Mouse (Mus musculus): ENCODE data around the gene Gpatch2. TPM values are rescaled to one million over a fixed set of nuclear protein-coding genes. Genes with fewer than 3 reads are reported as not detected.

Gpatch2 gene
- total RNA-seq, 2 experiments from 2014 or later = 21.4 to 24.8 TPM

- intact Hi-C loops (cut with DNase I) = no loop called here
- DNase-seq (ENCODE audit: low spot score in 2 of 2) = no peak
Observed at GRCm38 (mm10) chr1:187295038-187295559, 79.8 kb downstream of the Gpatch2 start.

DNA sequence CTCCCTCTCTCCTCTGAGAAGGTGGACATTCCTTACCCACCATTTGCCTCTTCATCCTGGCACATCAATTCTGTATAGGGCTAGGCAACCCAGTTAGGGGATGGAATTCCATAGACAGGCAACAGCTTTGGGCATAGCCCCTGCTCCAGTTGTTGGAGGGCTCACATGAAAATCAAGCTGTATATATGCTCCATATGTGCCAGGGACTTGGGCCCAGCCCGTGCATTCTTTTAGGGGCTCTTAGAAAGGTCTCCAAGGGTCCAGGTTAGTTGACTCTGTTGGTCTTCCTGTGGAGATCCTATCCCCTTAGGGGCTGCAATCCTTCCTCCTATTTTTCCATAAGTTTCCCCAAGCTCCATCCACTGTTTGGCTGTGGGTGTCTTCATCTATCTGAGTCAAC, 80.4 kb downstream of the Gpatch2 start:
- no peak for DNase-seq (ENCODE audit: low spot score in 2 of 2)

GRCm38 (mm10) chr1:187299236-187299635, 83.9 kb downstream of the Gpatch2 start:
- DNase-seq (ENCODE audit: low spot score in 2 of 2) = no peak
- intact Hi-C loops (cut with DNase I) = no loop called here

More for the DNA sequence above, 80.4 kb downstream of the Gpatch2 start:
- intact Hi-C loops (cut with DNase I) = no loop called here

DNA sequence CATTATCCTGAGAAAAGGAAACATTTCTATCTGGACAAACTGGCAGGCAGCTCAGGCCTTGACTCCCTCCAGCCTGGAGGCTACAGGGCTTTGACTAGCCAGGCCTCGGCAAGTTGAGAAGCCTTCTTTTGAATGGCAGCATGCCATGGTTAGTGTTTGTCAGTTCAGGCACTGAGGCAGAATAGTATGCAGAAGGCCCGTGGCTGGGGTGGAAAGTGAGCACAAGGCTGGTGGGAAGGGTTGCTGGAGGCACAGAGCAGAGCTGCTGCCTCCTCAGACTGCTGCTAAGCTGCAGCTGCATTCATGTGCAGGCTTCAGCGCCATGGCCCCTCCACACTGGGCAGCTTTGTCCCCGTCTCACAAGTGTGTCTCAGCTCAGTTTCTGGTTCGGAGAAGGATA, 85.3 kb downstream of the Gpatch2 start:
- intact Hi-C loops (cut with DNase I) = no loop called here
- DNase-seq (ENCODE audit: low spot score in 2 of 2) = no peak

DNA sequence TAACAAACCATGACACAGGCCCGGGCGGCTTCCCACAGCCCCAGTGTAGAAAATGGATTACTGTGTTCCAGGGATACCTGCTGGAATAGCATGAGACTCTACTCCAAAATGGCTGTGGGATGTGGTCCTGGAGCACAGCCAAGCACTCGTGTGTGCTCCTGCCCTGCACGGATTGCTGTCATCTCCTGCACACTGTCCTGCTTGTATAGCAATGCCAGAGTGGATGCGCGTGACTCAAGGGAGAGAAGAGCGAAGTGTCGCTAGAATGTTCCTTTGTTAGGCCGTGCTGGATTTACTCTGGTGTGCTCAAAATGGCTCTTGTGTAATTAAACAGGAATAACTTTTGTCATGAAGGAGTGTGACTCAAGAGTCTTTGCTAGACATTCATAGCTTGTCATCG, 87.9 kb downstream of the Gpatch2 start:
- intact Hi-C loops (cut with DNase I) = no loop called here
- DNase-seq (ENCODE audit: low spot score in 2 of 2) = no peak

DNA sequence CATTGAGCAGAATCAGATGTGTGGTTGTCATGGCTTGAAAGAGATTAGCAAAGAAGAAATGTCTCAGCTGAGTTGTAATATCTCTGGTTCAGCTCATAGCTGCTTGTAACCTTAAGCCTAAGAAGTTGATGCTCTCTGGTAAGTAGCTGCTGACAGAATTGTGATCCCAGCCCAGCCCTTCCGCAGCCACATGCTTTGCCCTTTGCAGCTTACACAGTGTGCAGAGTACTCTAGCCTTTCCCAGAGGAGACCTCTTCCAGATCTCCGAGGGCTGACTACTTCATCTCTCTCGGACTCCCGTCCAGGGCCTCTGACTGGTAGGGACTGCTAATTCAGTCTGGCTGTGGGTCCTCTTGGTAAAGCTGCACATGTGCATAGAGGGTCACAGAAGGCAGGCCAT, 92.0 kb downstream of the Gpatch2 start:
- DNase-seq (ENCODE audit: low spot score in 2 of 2) = no peak
- intact Hi-C loops (cut with DNase I) = no loop called here

- intact Hi-C loops (cut with DNase I) = no loop called here
- DNase-seq (ENCODE audit: low spot score in 2 of 2) = no peak
Observed at GRCm38 (mm10) chr1:187308523-187308922, 93.2 kb downstream of the Gpatch2 start.

DNA sequence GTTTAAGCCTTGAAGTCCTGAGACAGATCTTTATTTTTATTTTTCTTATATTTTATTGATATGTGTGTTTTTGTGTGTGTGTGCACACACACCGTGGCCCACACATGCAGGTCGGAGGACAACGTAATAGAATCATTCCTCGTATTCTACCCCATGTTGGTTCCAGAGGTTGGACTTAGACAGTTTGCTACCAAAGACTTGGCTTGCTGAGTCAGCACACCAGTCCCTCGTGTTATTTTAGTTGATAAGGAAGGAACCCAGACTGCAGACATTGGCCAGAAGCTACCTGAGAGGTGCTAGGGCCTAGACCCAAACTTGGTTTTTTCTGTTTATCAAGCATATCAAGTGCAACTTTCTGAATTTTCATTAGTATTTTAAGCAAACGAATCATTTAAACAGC, 95.8 kb downstream of the Gpatch2 start:
- intact Hi-C loops (cut with DNase I) = no loop called here
- no peak for DNase-seq (ENCODE audit: low spot score in 2 of 2)

DNA sequence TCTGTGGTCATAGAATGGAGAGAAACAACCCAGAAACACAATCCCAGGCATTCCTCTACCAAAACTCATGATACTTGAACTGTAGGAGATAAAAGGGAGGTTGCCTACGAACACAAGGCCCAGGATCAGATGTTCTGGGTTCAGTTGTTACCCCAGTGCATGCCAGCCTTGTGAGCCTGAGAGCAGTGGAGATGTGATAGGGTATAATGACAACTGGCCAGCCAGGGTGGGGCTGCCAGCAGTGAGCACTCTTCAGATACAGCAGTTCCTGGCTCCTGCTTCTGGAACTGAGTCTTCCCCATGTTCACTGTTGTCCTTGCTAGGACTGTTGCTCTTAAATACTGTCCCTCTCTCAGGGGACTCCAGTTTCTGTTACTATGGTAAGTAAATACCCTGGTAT, 98.0 kb downstream of the Gpatch2 start:
- intact Hi-C loops (cut with DNase I) = no loop called here
- no peak for DNase-seq (ENCODE audit: low spot score in 2 of 2)

GRCm38 (mm10) chr1:187313763-187314162, 98.5 kb downstream of the Gpatch2 start:
- intact Hi-C loops (cut with DNase I) = no loop called here
- DNase-seq (ENCODE audit: low spot score in 2 of 2) = no peak

- intact Hi-C loops (cut with DNase I) = no loop called here
- no peak for DNase-seq (ENCODE audit: low spot score in 2 of 2)
Observed at GRCm38 (mm10) chr1:187314516-187314915, 99.2 kb downstream of the Gpatch2 start.

DNA sequence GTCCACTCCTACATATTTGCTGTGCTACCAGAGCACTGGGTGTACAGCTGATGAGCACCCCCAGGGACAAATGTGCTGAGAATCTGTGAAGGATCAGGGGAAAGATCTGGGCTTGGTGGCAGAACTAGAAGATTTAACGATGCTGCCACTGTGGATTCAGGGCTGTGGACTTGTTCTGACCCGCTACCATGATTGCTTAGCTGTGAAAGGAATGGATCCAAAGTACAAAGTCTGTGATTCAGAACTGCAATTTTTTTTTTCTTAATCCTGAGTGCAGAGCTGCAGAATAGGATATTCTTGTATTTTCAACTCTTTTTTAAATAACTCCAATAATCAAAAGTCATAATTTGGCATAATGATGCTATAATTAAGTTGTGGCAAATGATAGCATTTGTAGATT, 100.5 kb downstream of the Gpatch2 start:
- intact Hi-C loops (cut with DNase I) = no loop called here
- DNase-seq (ENCODE audit: low spot score in 2 of 2) = no peak

- intact Hi-C loops (cut with DNase I) = no loop called here
- no peak for DNase-seq (ENCODE audit: low spot score in 2 of 2)
Observed at GRCm38 (mm10) chr1:187316555-187316954, 101.2 kb downstream of the Gpatch2 start.

GRCm38 (mm10) chr1:187321814-187322213, 106.5 kb downstream of the Gpatch2 start:
- intact Hi-C loops (cut with DNase I) = no loop called here
- DNase-seq (ENCODE audit: low spot score in 2 of 2) = no peak

GRCm38 (mm10) chr1:187322505-187323208, 107.3 kb downstream of the Gpatch2 start:
- intact Hi-C loops (cut with DNase I) = no loop called here
- no peak for DNase-seq (ENCODE audit: low spot score in 2 of 2)

DNA sequence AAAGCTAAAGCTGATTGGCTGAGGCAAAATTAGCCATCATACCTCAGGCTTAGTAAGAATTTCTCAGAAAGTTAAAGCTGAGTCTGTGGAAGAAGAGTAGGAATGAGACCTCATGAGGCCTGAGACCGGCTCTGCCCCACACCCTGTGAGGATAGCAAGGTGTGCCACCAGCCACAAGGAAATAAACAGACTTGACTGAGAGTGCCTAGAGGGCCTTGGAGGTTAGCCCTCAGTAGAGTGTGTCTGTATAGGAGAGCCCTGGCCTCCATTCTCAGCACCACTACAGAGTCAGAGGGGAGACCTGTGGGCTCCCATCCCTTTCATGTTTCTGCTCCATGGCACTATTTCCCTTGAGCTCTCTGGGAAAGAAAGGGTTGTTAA, 107.9 kb downstream of the Gpatch2 start:
- intact Hi-C loops (cut with DNase I) = no loop called here
- no peak for DNase-seq (ENCODE audit: low spot score in 2 of 2)

- intact Hi-C loops (cut with DNase I) = no loop called here
- DNase-seq (ENCODE audit: low spot score in 2 of 2) = no peak
Observed at GRCm38 (mm10) chr1:187342551-187342950, 127.2 kb downstream of the Gpatch2 start.

DNA sequence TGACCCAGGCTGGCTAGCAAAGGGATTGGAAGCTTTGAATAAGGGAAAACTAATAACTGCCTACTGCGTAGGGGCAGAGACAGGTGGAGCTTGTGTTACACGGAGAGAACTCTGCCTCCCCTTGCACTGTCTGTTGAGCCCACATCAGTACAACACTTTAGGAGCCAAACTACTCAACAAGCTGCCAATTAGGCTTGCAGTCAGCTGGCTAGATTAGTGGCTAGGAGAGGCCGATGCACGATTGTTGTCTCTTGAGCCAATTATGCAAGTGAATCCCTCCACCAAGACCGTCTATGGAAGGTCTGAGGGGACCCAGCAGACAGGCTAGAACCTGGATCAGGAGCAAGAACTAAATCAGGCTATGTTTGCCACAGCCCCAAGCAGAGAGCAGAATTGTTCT, 129.8 kb downstream of the Gpatch2 start:
- DNase-seq (ENCODE audit: low spot score in 2 of 2) = no peak
- intact Hi-C loops (cut with DNase I) = no loop called here

GRCm38 (mm10) chr1:187346923-187347322, 131.6 kb downstream of the Gpatch2 start:
- DNase-seq (ENCODE audit: low spot score in 2 of 2) = no peak
- intact Hi-C loops (cut with DNase I) = no loop called here

- DNase-seq (ENCODE audit: low spot score in 2 of 2) = no peak
- intact Hi-C loops (cut with DNase I) = no loop called here
Observed at GRCm38 (mm10) chr1:187347606-187348005, 132.3 kb downstream of the Gpatch2 start.

DNA sequence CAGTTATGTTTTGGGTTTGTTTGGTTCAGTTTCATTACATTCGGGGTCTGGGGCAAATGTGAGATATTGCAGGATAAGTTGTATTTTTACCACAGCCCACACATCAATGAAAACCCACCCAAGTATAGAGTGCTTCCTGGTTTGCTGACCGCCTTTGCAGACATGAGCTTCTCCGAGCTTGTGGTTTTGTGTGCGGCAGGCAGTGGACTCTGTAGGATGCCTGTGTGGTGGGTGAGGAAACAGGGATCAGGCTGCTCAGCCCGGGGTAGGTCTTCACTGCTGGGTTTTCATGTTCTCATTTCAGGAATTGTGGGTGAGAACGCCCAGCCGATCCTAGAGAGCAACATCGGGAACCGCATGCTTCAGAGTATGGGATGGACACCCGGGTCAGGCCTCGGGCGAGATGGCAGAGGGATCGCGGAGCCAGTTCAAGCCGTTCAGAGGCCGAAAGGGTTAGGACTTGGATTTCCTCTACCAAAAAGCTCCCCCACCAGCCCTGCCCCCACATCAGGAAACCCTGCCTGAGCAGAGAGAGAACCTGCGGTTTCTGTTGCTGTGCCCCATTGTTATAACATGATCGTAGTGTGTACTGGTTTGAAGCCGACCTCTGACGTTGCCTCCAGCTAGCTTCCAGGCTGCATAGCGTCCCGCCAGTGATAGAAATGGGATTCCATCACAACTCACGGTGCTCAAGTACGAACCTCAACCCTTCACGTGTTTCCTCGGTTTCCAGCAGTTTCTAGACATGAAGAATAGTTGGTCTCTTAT, 132.9 kb downstream of the Gpatch2 start:
- intact Hi-C loops (cut with DNase I) = no loop called here
- DNase-seq (ENCODE audit: low spot score in 2 of 2) = no peak

Data from left cerebral cortex, postnatal 36 days (tissue).